Mouse (Mus musculus): Measurements from ENCODE around the gene Fbxl3.

The Fbxl3 gene

GRCm38 (mm10) chr14:103099238-103099933 lies at the start of gene Fbxl3:
Gene Fbxl3 (minus strand): TSS chr14:103099566.
- in situ Hi-C loops (cut with MboI, MseI) = loop anchor here (25.0 kb wide), 1 partner anchor 1363 kb away; the partner anchor contains the start of gene Pou4f1

DNA sequence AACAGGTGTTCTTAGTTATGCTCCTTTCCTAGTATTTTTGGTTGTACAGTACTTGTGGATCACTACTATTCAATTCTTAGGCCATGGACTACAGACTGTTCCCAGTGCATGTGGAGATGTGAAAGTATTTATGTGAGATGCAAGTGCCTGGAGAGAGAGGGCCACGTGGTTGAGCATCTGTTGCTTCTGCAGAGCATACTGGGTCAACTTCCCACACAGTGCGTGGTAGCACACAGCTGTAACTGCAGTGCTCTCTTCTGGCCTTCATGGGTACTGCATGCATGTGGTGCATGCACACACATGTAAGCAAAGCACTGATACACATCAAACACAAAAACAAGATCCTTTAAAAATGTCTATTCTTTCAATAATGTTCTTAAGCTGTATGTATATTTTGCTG lies 32.6 kb upstream of the Fbxl3 start:
- in situ Hi-C loops (cut with MboI, MseI) = no loop called here

- in situ Hi-C loops (cut with MboI, MseI) = no loop called here
These were observed 26.4 kb upstream of the Fbxl3 start for GRCm38 (mm10) chr14:103125756-103126155.

DNA sequence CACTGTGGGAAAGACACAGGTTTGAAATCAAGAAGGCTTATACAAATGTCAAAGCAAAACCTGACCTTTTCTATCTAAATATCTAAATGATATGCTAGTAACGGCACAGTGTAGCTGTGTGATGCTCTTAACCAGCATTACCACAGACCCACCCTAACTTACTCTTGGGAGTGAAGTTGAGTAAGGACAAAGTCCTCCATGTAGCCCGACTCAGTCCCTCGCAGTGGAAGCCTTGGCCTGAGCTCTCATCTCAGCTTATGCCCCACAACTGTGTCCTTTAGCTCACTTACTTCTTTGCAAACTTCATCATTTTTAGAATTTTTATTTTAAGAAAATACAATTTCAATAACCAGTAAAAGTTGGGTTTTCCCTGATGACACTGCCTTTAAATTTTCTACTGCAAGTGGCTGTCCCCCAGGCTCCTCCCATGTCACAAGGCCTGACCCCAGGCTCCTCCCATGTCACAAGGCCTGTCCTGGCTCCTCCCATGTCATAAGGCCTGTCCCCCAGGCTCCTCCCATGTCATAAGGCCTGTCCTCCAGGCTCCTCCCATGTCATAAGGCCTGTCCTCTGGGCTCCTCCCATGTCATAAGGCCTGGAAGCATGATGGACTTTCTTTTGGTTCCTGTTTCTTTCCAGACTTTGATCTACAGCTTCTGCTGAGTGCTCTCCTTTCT lies 15.8 kb upstream of the Fbxl3 start:
- in situ Hi-C loops (cut with MboI, MseI) = no loop called here

- in situ Hi-C loops (cut with MboI, MseI) = no loop called here
These were observed 13.4 kb upstream of the Fbxl3 start for GRCm38 (mm10) chr14:103112606-103113363.

DNA sequence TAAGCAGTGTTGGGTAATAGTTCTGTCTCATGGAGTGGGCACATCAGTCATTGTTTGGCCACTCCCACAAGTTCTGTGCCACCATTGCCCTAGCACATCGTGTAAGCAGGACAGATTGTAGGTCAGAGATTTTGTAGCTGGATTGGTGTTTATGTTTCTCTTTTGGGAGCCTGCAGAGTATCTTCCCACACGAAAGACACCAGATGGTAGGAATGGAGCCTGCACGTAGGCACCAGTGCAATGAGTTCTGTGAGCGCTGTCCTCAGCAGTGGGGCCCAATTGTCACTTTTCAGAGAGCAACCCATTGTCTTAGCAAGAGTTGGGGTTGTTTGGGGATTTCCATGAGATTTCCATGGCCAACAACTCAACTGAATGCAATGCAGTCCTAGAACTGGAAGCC lies 10.6 kb upstream of the Fbxl3 start:
- in situ Hi-C loops (cut with MboI, MseI) = no loop called here

DNA sequence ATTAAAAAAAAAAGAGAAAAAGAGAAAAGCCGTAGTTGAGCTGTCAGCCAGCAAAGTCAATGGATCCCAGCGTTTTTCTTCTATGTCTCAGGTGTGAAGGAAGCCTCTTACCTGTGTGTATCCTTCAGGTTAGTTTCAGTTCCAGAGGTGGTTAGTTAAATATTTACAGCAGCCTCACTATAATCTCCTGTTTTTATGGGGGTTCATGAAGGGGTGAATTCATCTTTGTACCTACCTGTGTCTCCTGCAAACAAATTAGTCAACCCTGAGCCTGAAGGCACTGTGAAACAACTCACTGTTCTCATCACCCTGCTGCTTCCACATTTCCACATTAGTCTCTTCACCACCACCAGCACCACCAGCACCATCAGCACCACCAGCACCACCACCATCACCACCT lies 6.9 kb upstream of the Fbxl3 start:
- in situ Hi-C loops (cut with MboI, MseI) = no loop called here

DNA sequence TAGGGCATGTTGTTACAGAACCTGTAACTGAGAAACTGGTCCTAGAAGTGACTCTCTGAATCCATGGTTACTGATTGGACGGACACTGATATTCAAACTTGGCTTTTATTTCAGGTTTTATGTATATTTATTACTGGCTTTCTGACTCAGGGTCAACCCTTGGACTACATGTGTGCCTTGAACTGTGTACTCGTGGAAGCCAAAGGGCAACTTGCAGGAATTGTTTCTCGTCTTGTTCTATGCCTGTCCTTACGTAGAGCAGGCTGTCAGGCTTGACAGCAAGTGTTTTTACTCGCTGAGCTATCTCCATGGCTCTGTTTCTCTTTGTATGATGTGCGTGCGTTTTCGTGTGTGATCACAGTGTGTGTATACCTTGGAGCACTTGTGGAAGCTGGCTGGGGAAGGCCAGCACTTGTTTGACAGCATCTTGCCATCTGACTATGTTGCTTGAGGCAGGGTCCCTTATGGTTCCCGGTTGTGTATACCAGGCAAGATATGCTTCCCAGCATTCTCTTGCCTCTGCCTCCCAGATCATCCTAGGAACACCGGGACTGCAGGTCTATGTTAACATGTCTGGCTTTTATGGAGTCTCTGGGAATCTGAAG lies 3.5 kb upstream of the Fbxl3 start:
- in situ Hi-C loops (cut with MboI, MseI) = no loop called here

DNA sequence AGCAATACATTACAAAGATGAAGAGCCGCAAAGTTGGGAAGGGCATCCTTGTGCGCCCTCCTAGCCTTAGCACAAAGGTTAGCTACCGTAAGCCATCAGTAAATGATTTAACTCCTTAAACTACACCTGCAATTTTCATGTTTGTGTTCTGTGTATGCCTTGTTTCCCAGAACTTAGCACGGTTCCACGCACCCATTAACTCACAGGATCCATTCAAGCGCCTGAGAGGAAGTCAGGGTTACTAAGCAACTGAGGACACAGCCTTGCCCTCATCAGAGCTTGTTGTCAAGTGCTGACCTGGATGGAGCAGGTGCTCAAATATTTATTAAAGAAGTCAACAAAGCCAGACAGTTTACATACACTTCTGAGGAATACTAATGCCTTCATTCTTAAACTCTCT lies 2.9 kb upstream of the Fbxl3 start:
- in situ Hi-C loops (cut with MboI, MseI) = no loop called here

DNA sequence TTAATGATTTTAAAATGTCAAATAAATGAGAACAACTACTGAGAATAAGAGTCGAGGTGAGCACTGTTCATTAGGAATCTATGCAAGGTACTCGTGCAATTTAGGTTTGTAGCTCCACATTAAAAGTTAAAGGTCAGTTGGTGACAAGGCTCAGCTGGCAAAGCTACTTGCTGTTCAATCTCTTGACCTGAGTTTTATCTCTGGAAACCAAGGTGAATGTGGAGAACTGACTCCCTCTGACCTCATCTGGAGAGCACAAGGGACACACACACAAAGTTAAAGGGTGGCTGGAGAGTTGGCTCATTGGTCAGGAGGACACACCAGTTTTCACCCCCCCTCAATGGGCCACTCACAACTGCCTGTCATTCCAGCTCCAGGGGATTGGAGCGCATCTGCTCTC lies 1.8 kb upstream of the Fbxl3 start:
- in situ Hi-C loops (cut with MboI, MseI) = no loop called here

DNA sequence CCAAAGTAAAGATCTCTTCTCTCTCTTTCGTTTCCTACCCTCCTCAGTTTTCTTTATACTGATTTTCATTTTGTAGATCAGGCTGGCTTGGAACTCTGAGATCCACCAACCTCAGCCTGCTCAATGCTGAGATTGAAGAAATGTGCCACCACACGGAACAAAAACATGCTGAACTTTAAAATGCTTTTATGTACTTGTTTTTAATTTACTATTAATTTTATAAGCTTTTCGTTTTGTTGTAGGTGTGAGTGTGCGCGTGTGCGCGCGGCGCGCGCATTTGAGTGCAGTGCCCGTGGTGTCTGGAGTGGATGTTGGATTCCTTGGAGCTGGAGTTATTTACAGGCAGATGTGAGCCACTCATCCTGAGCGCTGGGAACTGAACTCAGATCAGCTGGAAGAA lies 930 bp upstream of the Fbxl3 start:
- in situ Hi-C loops (cut with MboI, MseI) = no loop called here

DNA sequence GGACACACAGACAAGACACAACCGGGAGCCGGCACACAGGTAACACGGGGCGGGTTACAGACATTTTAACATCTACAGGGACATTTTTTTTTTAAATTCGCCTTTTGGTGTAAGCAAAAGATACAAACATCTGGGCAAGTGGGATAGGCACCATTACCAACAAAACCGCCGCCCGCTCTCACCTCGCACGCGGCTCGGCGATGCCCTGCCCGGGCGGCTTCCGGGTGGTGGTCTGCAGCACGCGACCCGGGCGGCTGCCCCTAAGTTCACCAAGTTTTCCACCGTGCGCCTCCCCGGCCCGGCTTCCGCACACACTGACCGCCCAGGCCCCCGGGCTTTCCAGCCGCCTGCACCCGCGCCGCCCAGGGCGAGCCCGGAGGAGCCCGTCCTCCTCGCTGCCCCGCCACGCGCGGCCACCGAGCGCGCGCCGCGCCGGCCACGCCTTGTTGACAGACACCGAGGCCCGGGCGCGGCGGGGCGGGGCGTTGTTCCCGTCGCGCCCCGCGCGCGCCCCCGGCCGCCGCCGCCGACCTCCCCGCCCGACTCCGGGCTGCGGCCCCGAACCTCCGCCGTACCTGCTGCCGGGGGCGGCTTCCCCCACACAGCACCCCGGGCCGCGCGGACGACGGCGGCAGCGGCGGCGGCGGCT lies 655 bp downstream of the Fbxl3 start:
- in situ Hi-C loops (cut with MboI, MseI) = loop anchor here (25.0 kb wide), 1 partner anchor 1364 kb away; the partner anchor contains the start of gene Pou4f1

GRCm38 (mm10) chr14:103098213-103098586 lies 1.2 kb downstream of the Fbxl3 start:
- in situ Hi-C loops (cut with MboI, MseI) = loop anchor here (25.0 kb wide), 1 partner anchor 1364 kb away; the partner anchor contains the start of gene Pou4f1

DNA sequence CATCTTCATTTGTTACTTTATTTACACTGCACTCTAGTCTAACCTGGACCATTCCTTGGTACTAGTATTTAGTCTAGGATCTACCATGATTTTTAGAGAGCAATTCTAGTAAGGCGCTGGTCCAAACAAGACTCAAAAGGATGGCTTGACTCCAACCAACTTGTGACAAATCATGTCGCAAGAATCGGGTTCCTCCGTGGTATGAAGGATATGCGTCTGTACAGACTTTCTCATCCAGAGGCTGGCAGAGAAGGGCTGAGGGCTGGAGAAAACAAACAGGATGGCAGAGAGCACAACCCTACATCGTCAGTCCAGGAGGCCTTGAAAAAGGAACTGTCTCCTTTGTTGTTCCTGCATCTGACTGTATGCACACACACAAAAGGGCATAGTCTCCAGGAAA lies 2.7 kb downstream of the Fbxl3 start:
- in situ Hi-C loops (cut with MboI, MseI) = loop anchor here (25.0 kb wide), 1 partner anchor 1366 kb away; the partner anchor contains the start of gene Pou4f1

- in situ Hi-C loops (cut with MboI, MseI) = loop anchor here (25.0 kb wide), 1 partner anchor 1366 kb away; the partner anchor contains the start of gene Pou4f1
These were observed 3.5 kb downstream of the Fbxl3 start for GRCm38 (mm10) chr14:103095826-103096225.

- in situ Hi-C loops (cut with MboI, MseI) = loop anchor here (25.0 kb wide), 1 partner anchor 1367 kb away; the partner anchor contains the start of gene Pou4f1
These were observed 4.3 kb downstream of the Fbxl3 start for GRCm38 (mm10) chr14:103095036-103095435.

DNA sequence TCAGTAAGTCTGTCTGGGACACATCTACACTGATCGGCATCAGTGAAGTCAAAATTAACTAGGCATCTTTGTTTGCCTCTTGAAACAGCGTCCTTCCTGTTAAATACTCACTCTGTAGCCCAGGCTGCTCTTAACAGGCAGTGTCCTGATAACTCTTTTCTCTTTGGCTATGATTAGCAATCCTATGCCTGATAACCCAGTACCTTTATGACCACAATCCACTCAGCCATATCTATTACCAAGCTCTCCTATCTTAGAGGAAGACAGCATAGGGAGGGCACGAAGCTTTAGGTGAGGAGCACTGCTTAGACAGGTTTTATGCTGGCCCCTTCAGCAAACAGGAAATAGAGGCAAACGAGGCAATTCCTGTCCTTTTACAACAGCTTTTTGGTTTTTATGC lies 5.7 kb downstream of the Fbxl3 start:
- in situ Hi-C loops (cut with MboI, MseI) = loop anchor here (25.0 kb wide), 1 partner anchor 1369 kb away; the partner anchor contains the start of gene Pou4f1

DNA sequence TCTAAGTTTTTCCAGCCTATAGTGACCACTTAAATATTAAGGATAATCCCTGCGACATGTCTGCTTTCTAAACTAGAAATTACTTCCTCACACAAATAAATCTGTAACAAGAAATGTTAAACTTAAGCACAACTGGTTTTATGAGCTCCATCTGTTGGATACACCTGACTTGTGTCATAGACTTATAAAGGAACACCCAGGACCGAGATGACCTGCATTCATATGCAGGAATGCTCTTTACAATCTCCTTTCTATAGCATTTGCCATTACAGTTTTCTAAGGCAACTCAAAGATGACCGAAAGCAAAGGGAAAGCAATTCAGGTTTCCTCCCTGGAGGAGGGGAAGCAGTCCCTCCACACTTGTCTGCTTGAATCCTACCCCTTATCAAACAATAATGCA lies 6.1 kb downstream of the Fbxl3 start:
- in situ Hi-C loops (cut with MboI, MseI) = loop anchor here (25.0 kb wide), 1 partner anchor 1369 kb away; the partner anchor contains the start of gene Pou4f1

DNA sequence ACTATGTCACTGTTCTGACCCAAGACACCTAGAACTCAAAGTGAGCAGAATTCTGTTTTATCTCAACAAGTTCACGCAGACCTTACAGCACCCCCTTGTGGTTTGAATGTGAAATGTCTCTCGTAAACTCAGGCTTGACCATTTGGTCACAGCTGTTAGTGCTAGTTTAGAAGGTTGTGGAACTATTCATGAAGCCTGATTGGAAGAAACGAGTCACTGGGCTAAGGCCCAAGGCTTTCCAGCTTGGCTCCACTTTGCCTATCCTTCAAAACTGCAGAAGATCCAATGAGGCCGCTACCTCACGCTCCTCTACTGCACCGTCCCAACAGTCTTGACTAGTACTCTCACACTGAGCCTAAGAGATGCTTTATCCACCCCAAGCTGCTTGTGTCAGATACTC lies 10.7 kb downstream of the Fbxl3 start:
- in situ Hi-C loops (cut with MboI, MseI) = loop anchor here (25.0 kb wide), 1 partner anchor 1374 kb away; the partner anchor contains the start of gene Pou4f1

DNA sequence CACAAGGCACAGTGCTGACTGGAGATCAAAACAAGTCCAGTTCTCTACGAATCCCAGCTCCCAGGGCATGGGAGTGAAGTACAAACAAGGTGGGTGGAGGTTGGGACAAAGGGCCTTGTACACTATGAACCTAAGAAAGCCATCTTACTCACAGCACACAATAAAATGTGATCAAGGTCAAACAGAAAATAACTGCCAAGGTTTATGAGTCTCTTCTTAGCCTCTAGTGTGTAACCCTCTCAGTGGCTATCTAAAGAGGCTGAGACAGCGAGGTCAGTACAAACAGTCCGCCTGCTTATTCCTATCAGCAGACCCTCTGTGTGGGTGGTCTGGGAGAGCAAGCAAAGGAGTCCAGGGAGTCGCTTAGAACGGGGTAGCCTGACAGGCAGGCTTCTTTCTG lies 11.5 kb downstream of the Fbxl3 start:
- in situ Hi-C loops (cut with MboI, MseI) = loop anchor here (25.0 kb wide), 1 partner anchor 1374 kb away; the partner anchor contains the start of gene Pou4f1
